Mouse (Mus musculus): ENCODE measurements around the gene Eef1akmt3.

The Eef1akmt3 gene

GRCm38 (mm10) chr10:127050119-127050474 lies 8.8 kb upstream of the Eef1akmt3 start:
- no peak for DNase-seq (ENCODE audit: low read depth, low spot score)

DNA sequence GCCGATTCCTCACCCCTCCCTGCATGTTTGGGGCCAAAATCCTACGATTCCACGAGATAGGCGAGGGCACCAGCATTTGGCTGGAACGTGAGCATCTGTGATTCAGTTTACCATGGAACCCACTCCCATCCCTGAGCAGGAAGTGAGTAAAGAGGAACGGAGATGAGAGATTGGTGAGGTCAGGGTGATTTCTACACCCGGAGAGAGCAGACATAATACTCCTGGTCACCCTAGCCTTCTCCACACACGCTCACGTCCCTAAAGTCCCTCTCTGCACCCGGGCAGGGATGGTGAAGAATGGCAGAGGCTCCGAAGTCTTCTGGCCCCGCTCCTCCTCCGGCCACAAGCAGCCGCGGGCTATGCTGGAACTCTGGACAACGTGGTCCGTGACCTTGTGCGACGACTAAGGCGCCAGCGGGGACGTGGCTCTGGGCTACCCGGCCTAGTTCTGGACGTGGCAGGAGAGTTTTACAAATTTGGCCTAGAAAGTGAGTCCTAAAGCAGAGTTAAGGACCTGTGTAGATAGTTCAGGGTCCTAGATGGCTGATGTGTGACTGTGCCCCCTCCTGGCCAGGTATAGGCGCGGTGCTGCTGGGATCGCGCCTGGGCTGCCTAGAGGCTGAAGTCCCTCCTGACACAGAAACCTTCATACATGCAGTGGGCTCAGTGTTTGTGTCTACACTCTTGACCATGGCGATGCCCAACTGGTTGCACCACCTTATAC lies 8.2 kb upstream of the Eef1akmt3 start:
- DNase-seq (ENCODE audit: low read depth, low spot score) = no peak

GRCm38 (mm10) chr10:127048608-127049394 lies 7.5 kb upstream of the Eef1akmt3 start:
- DNase-seq (ENCODE audit: low read depth, low spot score) = no peak

- DNase-seq (ENCODE audit: low read depth, low spot score) = no peak
Measured at GRCm38 (mm10) chr10:127047954-127048353, 6.6 kb upstream of the Eef1akmt3 start, which contains the start of gene Cyp27b1. Cyp27b1 (plus strand) TSS chr10:127048250.

DNA sequence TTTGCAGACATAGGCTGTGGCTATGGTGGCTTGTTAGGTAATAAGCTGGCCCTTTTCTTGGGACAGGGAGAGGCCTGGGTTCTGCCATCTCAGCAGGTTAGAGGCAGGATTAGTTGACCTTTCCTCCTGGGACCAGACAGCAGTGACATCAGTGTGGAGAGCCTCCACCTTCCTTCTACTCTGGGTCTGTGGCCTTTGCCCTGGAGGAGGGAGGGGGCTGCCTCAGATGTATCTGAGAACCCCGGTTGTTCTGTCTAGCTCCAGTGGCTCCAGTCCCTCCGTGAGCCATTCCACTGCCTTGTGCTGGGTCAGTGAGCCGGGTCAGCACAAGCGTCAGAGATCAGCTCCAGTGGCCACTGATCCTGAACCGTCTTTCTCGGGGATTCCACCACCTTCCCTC lies 1.9 kb upstream of the Eef1akmt3 start:
- no peak for DNase-seq (ENCODE audit: low read depth, low spot score)

DNA sequence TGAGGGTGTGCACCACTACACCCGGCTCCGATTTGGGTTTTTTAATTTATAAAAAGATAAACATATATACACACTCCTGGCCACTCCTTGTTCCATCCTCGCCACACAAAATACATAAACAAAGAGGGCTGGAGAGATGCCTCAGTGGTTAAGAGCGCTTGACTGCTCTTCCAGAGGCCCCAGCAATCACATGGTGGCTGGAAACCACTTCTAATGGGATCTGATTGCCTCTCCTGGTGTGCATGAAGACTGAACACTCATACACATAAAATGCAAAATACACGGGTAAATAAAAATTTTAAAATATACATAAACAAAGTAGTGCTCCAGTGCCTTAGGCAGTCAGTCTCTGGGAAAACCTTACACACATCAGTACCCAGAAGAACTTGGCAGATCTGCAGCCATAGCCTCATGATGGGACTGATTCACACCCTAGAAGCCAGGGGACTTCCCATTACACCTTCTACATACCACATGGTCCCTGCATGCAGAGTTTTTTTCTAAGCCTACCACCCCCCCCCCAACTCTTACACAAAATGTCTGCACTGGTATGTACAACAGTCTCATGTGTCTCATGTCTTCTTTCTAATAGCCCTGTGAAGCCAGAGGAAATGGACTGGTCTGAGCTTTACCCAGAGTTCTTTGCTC lies 1.3 kb upstream of the Eef1akmt3 start:
- no peak for DNase-seq (ENCODE audit: low read depth, low spot score)

- no peak for DNase-seq (ENCODE audit: low read depth, low spot score)
Measured at GRCm38 (mm10) chr10:127041774-127042338, 543 bp upstream of the Eef1akmt3 start.

DNA sequence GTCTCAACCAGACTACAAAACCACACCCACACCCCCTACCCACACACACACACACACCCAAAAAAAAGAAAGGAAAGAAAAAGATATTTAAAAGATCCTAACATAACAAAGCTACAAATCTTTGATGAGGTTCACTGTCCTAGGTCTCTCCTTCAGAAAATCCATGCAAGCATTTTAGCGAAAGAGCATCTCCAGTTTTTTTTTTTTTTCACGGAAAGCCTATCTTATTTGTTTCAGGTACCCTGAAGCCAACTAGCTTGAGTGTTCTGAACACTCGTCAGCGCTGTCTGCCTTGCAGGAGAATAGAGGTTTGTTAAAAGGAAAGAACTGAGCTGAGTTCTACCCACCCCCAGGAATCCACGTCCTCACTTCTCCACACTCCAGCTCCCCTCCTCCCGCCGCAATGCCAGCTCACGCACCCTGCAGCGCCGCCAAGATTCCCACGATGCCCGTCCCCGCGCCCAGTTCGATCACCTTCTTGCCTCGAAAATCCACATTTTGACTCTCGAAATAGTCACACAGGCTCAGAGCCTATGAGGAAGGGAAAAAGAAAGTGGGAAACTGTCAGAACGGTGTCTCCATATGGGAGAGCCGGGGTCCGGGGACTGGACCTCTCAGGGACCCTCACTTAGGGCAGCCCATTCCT lies 621 bp downstream of the Eef1akmt3 start:
- no peak for DNase-seq (ENCODE audit: low read depth, low spot score)

DNA sequence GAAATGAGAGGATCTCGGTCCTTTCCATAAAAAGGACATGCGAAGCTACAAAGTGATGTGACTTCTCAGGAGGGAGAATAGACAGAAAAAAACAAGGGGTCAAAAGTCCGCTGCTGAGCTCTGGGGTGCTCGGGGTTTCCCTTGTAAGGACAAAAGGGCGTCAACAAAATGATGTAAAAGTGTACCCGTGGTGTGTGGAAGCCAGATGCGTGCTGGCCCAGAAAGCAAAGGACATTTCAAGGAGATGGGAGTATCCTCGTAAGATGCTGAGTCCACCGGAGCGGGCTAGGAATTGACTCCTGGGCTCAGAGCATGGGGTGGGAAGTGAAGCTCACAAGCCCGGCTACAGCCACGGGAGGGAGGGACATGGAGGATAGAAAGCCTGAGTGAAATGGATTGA lies 3.7 kb downstream of the Eef1akmt3 start:
- no peak for DNase-seq (ENCODE audit: low read depth, low spot score)

- no peak for DNase-seq (ENCODE audit: low read depth, low spot score)
Measured at GRCm38 (mm10) chr10:127036273-127036672, 5.0 kb downstream of the Eef1akmt3 start.

GRCm38 (mm10) chr10:127033301-127033741 lies 8.0 kb downstream of the Eef1akmt3 start:
- no peak for DNase-seq (ENCODE audit: low read depth, low spot score)

DNA sequence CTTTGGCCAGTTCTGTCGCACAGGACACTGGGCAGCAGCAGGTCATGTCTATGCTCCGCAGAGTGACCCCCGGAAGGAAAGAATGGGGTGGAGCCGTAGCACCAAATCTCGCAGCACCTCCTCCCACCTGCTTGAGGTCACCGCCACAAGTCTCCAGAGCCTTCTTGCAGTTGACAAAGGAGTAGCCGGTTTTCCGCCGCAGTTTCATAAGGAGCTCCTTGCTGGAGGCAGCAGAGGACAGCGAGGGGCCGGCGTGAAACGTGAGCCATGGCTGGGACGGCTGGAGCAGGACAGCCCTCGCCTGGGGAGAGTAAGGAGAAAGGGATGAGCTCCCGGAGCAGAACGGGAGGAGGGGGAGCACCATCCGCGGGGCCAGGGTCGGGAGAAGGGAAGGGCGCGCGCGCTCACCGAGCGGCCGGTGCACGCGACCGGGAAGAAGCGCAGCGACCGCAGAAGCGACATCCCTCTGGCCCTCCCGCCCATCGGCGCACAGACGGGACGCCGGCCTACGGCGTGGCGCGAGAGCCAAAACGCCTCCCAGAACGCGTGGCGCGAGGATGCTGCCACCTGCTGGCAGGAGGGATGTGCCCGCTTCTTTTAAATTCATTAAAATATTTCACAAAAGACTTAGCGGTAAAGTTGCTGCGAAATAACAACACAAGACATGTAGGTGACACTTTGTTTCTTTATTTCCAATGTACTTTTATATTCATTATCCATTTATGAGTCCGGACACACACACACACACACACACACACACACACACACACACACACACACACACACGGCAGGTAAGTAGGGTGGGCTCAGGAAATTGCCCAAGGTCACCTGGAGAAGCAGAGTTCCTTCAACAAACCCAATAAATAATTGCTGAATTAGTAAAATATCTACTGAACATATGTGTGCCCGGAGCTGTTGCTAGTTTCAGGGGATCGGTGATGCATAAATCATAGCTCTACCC lies 10.7 kb downstream of the Eef1akmt3 start, which contains the start of gene Tsfm:
TSS of gene Tsfm (minus strand) at position 505 of the 961 bp plus-strand sequence.
- peak; percentile 73 for DNase-seq (ENCODE audit: low read depth, low spot score)

DNA sequence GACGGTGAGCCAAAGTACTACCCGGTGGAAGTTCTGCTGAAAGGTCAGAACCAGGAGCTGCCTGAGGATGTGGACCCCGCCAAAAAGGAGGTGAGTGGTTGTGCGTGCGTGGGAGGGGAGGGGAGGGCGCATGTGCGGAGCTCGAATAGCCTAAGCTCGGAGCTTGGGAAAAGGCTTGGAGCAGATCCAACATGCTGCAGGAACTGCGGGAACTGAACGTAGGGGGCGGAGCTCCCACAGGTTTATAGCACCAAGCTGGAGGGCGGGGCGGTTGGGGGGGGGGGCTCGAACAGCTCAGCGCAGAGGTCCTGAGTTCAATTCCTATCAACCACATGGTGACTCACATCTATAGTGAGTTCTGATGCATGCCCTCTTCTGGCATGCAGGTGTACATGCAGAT lies 22.9 kb downstream of the Eef1akmt3 start:
- DNase-seq (ENCODE audit: low read depth, low spot score) = no peak

DNA sequence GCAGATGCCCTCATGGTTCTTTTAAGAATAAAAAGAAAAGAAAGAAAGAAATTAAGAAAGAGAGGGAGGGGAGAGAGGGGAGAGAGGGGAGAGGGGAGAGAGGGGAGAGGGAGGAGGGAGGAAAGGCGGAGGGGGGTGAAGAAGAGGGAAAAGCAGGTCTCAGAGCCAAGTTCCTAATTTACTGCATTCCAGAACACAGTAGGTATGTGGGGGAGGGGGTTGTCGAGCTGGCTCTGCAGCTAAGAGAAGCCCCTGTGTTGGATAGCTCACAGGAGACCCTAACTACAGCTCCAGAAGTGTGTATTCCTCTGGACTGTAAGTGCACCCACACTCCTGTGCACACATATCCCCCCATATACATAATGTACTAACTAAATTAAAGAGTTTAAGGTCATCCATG lies 24.2 kb downstream of the Eef1akmt3 start:
- DNase-seq (ENCODE audit: low read depth, low spot score) = no peak

- no peak for DNase-seq (ENCODE audit: low read depth, low spot score)
Measured at GRCm38 (mm10) chr10:127016488-127016887, 24.8 kb downstream of the Eef1akmt3 start.

DNA sequence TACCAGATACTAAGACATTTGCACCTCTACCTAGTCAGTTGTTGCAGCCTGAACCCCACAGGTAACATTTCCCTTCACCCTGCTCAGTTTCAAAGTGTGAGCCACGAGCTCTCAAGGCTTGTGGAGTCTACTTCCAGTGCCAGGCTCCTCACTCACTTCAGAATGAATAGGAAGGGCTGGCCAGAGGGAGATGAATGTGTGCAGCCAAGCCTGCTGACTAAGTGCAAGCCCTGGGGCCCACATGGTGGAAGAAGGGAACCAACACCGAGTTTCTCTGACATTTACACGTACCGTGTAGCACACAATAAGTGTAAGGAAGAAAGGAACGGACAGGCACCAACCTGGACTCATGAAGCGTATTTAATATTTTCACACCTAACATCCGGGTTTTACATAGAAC lies 37.5 kb downstream of the Eef1akmt3 start:
- DNase-seq (ENCODE audit: low read depth, low spot score) = no peak

DNA sequence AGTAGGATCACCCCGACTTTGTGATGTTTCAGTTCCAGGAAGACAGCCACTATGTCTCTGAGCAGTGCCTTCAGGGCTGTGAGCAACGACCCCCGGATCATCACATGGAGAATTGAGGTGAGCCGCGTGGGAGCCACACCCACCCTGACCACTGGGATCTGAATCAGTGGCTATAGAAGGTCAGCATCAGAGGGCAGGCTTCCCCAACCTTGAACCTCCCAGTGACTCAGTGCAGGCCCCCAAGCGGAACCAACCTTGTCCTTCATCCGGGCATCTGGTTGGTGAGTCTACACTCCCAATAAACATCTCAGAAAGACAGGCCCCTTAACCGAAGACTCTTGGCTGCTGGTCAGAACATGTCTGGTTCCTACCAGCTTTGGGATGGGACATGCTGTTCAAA lies 38.0 kb downstream of the Eef1akmt3 start:
- DNase-seq (ENCODE audit: low read depth, low spot score) = no peak

- DNase-seq (ENCODE audit: low read depth, low spot score) = no peak
Measured at GRCm38 (mm10) chr10:127002765-127003164, 38.5 kb downstream of the Eef1akmt3 start.

DNA sequence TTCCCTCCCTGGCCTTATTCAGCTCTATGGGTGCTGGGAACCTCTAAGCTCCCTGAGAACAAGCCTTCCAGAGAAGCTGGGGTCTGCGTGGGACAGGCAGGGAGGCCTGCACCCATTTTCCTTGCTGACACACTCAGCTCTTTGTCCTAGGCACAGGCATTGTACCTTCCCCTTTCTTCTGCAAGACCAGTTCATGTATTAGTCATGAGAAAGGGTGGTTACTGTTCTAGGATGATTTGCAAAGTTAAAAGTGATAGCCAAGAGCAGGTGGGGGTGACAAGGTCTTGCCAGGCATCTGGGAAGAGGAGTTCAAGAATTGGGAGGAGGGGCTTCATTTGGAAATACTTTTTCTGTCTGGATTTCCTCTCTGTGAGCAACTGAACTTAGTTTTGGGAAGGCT lies 39.3 kb downstream of the Eef1akmt3 start:
- DNase-seq (ENCODE audit: low read depth, low spot score) = no peak

GRCm38 (mm10) chr10:127001297-127001696 lies 40.0 kb downstream of the Eef1akmt3 start:
- no peak for DNase-seq (ENCODE audit: low read depth, low spot score)
